Mouse (Mus musculus) retina, postnatal 7 days (tissue): ENCODE data around the gene Olfr771.
"Not testable (repeated sequence)": the region's sequence is repeated elsewhere in the genome, so short reads cannot be mapped to it uniquely, and the experiment has no call there.

Source experiments
- DNase-seq: peaks from one replicate; pipeline ENCODE4 v3.0.0-alpha.2; 2012; ENCODE audit warnings: low read depth, low spot score

Gene Olfr771

GRCm38 (mm10) chr10:129164651-129165050, at the start of gene Olfr771:
Gene Olfr771 (minus strand): TSS chr10:129164751.
- DNase-seq: no peak

DNA sequence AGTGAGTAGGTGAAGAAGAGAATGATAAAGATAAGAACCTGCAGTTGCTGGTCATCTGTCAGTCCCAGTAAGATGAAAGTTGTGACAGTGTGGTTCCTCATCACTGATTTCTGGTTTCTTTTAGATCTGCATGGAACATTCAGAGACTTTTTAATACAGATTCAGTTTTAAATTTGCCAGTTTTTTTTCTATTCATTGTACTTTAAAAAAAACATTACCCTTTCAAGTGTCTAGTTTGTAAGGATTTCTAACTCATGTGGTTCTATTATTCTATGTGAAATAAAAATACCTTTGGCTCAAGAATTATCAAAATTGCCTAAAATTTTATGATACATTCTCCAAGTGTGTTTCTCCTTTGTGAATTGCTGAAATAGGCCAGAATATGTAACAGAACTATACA, 22.8 kb upstream of the Olfr771 start, which contains the start of gene Olfr773:
Gene Olfr773, minus strand, starts transcription at position 101 of the 400 bp plus-strand sequence.
- not testable (repeated sequence) for DNase-seq

DNA sequence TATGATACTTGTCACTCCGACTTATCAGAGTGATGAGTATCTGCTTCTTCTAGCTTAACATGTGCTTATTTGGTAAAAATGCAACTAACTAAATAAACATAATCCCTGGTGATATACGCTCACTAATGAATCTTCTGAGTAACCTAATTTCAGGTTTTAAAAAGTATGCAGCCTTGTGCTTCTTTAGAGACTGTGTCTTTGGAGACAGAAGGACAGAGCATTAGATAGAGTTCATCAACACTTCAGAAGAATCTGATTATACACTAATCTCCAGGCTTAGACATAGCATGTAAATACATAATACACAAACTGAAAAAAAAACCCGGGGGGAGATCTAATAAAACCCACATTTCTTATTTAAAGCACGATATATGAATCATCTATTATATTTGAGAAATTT, 13.3 kb upstream of the Olfr771 start, which contains the start of gene Olfr772:
Gene Olfr772, minus strand, starts transcription at position 101 of the 400 bp plus-strand sequence.
- DNase-seq: not testable (repeated sequence)

- no peak for DNase-seq
Measured at GRCm38 (mm10) chr10:129138898-129139297, 25.7 kb downstream of the Olfr771 start, which contains the start of gene Olfr770. Gene Olfr770 (minus strand): TSS chr10:129138998.

- no peak for DNase-seq
Measured at GRCm38 (mm10) chr10:129117761-129118160, 46.8 kb downstream of the Olfr771 start, which contains the start of gene Olfr769. Gene Olfr769 (minus strand): TSS chr10:129117861.

DNA sequence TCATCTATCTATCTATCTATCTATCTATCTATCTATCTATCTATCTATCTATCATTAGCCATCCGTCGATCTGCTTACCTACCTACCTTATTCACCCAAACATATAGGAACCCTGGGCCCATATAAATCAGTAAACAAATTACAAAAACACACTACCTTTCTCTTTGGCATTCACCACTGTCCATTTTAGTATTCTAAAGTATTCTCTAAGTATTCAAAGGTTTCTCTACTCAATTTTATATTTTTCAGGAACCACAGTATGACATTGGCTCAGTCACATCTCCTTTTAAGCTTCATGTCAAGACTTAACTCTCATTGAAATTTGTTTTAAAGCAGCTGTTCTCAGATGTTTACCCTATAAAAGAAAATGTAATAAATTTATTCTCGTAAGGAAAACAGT, 49.4 kb downstream of the Olfr771 start:
- no peak for DNase-seq
